33 mouse cellular contexts compared by ENCODE assay signal in the genomic region with DNA sequence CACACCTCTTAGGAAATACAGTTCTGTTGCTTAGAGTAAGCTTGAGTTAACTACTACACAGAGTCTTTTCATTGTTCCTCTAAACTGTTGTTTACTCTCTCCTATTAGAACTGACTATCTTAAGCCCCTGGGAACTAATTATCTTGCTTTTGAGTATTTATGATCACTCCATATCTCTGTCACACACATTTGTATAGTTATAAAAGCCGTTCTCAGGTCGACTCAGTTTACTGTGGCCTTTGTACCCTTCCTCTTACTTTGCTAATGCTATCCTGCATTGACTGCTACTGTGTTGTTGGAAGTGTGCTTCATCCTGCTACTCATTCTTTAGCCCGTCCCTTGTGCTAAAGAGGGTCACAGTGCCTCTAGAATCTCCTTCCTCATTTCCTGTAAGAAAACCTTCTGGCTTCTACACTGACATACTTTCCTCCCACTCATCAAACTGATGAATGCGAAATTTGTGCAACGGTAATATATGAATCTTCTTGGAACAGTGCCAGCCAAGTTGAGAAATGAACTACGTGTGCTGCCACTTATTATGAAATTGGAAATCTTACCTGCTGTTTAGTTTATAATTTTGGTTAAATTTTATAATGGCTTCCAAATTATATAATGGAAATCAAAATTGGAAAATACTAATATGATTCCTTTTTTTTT.
DNase-seq lines count a peak whose midpoint lies in the region; ATAC-seq and TF ChIP-seq lines count a peak whose summit lies in the region.
"Had no signal": no experiment of that assay in that cellular context is flagged by ENCODE, and none has a peak within 500 bp of the region (broad histone marks: within the 10 kb centered on the region; RNA-seq: fewer than 3 reads in every experiment).

No protein-coding gene starts in this region.

- no peak overlapping the region for H3K4me3 ChIP-seq in layer of hippocampus, adult 2 months
- H3K4me3 ChIP-seq: embryonic facial prominence, embryonic 10.5 days; embryonic facial prominence, embryonic 15.5 days; heart, embryonic 13.5 days; kidney, embryonic 15.5 days; limb, embryonic 10.5 days; limb, embryonic 15.5 days; liver, embryonic 13.5 days; megakaryocyte, embryonic 14.5 days; myocyte; neural tube, embryonic 12.5 days had no signal

- TF ChIP-seq CTCF in layer of hippocampus, adult 2 months (conservative IDR thresholded peaks at IDR 0.05) = no peak

- DNase-seq in layer of hippocampus, adult 2 months (ENCODE audit: low spot score in 2 of 2) = no peak
- no peak for DNase-seq in layer of hippocampus, adult 11-12 months (ENCODE audit: low spot score)
- DNase-seq in kidney, postnatal 10 days = no peak
- DNase-seq in T-cell, adult 2 months (ENCODE audit: low spot score) = no peak
- DNase-seq: adrenal gland, postnatal 25 days; cerebellum, adult 8-10 months; cerebellum, postnatal 25 days; forebrain, postnatal 0 days; heart, postnatal 10 days; kidney, adult 18-20 months; kidney, postnatal 4 days; layer of hippocampus, adult 9-11 months; liver, embryonic 13.5 days; lung, adult 18-20 months; lung, postnatal 4 days; right cerebral cortex, adult 18-20 months; spleen, adult 18-20 months; thymus, postnatal 25 days had no signal

- peak; percentile 40 for ATAC-seq in CD4-positive, CD25-positive, alpha-beta regulatory T cell, adult 4 months
- peak; percentile 38 for ATAC-seq in inflammation-experienced regulatory T-cells, adult 6 months
- no peak for ATAC-seq in cerebellum, adult (ENCODE audit: insufficient number of reproducible peaks, low FRiP score, low TSS enrichment)
- ATAC-seq: hindbrain, embryonic 16.5 days; lung, postnatal 0 days; midbrain, embryonic 16.5 days had no signal

- H3K27ac ChIP-seq in layer of hippocampus, adult 2 months = peak overlapping the region; percentile 69; the same call in 1 of the 2 replicates
- H3K27ac ChIP-seq: embryonic facial prominence, embryonic 10.5 days; embryonic facial prominence, embryonic 15.5 days; heart, embryonic 13.5 days; kidney, embryonic 15.5 days; limb, embryonic 10.5 days; limb, embryonic 15.5 days; liver, embryonic 13.5 days; neural tube, embryonic 12.5 days had no signal
